Mouse (Mus musculus): ENCODE measurements around the gene Nrxn3.

Gene Nrxn3

GRCm38 (mm10) chr12:89813294-89813693, 1090.6 kb downstream of the Nrxn3 start:
- no peak for DNase-seq (ENCODE audit: low spot score in 2 of 2)

- no peak for DNase-seq (ENCODE audit: low spot score in 2 of 2)
Measured at GRCm38 (mm10) chr12:89813718-89814117, 1091.0 kb downstream of the Nrxn3 start.

- DNase-seq (ENCODE audit: low spot score in 2 of 2): no peak
Measured at GRCm38 (mm10) chr12:89814536-89814935, 1091.9 kb downstream of the Nrxn3 start.

- no peak for DNase-seq (ENCODE audit: low spot score in 2 of 2)
Measured at GRCm38 (mm10) chr12:89817072-89817773, 1094.5 kb downstream of the Nrxn3 start.

GRCm38 (mm10) chr12:89818200-89818599, 1095.5 kb downstream of the Nrxn3 start:
- DNase-seq (ENCODE audit: low spot score in 2 of 2): no peak

GRCm38 (mm10) chr12:89822141-89822540, 1099.5 kb downstream of the Nrxn3 start:
- no peak for DNase-seq (ENCODE audit: low spot score in 2 of 2)

GRCm38 (mm10) chr12:89829927-89830326, 1107.3 kb downstream of the Nrxn3 start:
- DNase-seq (ENCODE audit: low spot score in 2 of 2): no peak

GRCm38 (mm10) chr12:89830350-89830749, 1107.7 kb downstream of the Nrxn3 start:
- no peak for DNase-seq (ENCODE audit: low spot score in 2 of 2)

- no peak for DNase-seq (ENCODE audit: low spot score in 2 of 2)
Measured at GRCm38 (mm10) chr12:89831300-89831699, 1108.6 kb downstream of the Nrxn3 start.

GRCm38 (mm10) chr12:89836271-89836670, 1113.6 kb downstream of the Nrxn3 start:
- no peak for DNase-seq (ENCODE audit: low spot score in 2 of 2)

GRCm38 (mm10) chr12:89842861-89843260, 1120.2 kb downstream of the Nrxn3 start:
- DNase-seq (ENCODE audit: low spot score in 2 of 2): no peak

- DNase-seq (ENCODE audit: low spot score in 2 of 2): no peak
Measured at GRCm38 (mm10) chr12:89848116-89848515, 1125.4 kb downstream of the Nrxn3 start.

GRCm38 (mm10) chr12:89854355-89854754, 1131.7 kb downstream of the Nrxn3 start:
- peak in 1 of 2 experiments; percentile 19 for DNase-seq (ENCODE audit: low spot score in 2 of 2)

GRCm38 (mm10) chr12:89867124-89867523, 1144.4 kb downstream of the Nrxn3 start:
- DNase-seq (ENCODE audit: low spot score in 2 of 2): no peak

- no peak for DNase-seq (ENCODE audit: low spot score in 2 of 2)
Measured at GRCm38 (mm10) chr12:89882617-89883370, 1160.1 kb downstream of the Nrxn3 start.

- no peak for DNase-seq (ENCODE audit: low spot score in 2 of 2)
Measured at GRCm38 (mm10) chr12:89884576-89884975, 1161.9 kb downstream of the Nrxn3 start.

- no peak for DNase-seq (ENCODE audit: low spot score in 2 of 2)
Measured at GRCm38 (mm10) chr12:89888647-89889046, 1166.0 kb downstream of the Nrxn3 start.

GRCm38 (mm10) chr12:89896901-89897300, 1174.2 kb downstream of the Nrxn3 start:
- DNase-seq (ENCODE audit: low spot score in 2 of 2): no peak

- DNase-seq (ENCODE audit: low spot score in 2 of 2): no peak
Measured at GRCm38 (mm10) chr12:89909578-89909977, 1186.9 kb downstream of the Nrxn3 start.

- no peak for DNase-seq (ENCODE audit: low spot score in 2 of 2)
Measured at GRCm38 (mm10) chr12:89918138-89918829, 1195.6 kb downstream of the Nrxn3 start.

- no peak for DNase-seq (ENCODE audit: low spot score in 2 of 2)
Measured at GRCm38 (mm10) chr12:89932338-89932737, 1209.7 kb downstream of the Nrxn3 start.

- peak; percentile 27 to 30 for DNase-seq (ENCODE audit: low spot score in 2 of 2)
Measured at GRCm38 (mm10) chr12:89933630-89934029, 1211.0 kb downstream of the Nrxn3 start.

GRCm38 (mm10) chr12:89940746-89941145, 1218.1 kb downstream of the Nrxn3 start:
- DNase-seq (ENCODE audit: low spot score in 2 of 2): no peak
